Comparison of ENCODE assay signal across 8 mouse cellular contexts in genomic region chr17:46029052-46029553, GRCm38 (mm10). TPM values are rescaled to one million over a fixed set of nuclear protein-coding genes. Genes with fewer than 3 reads are reported as not detected.
DNase-seq lines count a peak whose midpoint lies in the region; ATAC-seq and TF ChIP-seq lines count a peak whose summit lies in the region.

No protein-coding gene starts in this region.

- H3K27ac ChIP-seq in liver, adult 2 months (replicated peaks; ENCODE audit: insufficient read depth, low read depth, low read length): peak overlapping the region; percentile 99
- peak overlapping the region; percentile 98; the same call in 1 of the 2 replicates for H3K27ac ChIP-seq in embryonic facial prominence, embryonic 14.5 days (replicated peaks; ENCODE audit: low read depth, low read length)
- H3K27ac ChIP-seq in hindbrain, postnatal 0 days: peak overlapping the region; percentile 23; the same call in 1 of the 2 replicates
- no peak overlapping the region for H3K27ac ChIP-seq in neural tube, embryonic 11.5 days (ENCODE audit: low read depth, low read length)

- WGBS in liver, adult 2 months: 13% methylated on average over 2 of the region's 2 CpGs
- WGBS in embryonic facial prominence, embryonic 14.5 days: 25% methylated on average over 2 of the region's 2 CpGs
- 72% methylated on average over 2 of the region's 2 CpGs for WGBS in hindbrain, postnatal 0 days
- 54% methylated on average over 2 of the region's 2 CpGs for WGBS in neural tube, embryonic 11.5 days

- peaks cover 20% of the 10 kb centered on the region for H3K36me3 ChIP-seq in liver, adult 2 months (ENCODE audit: control insufficient read depth, insufficient read depth, low read length)
- peaks cover 29% of the 10 kb centered on the region for H3K36me3 ChIP-seq in embryonic facial prominence, embryonic 14.5 days (ENCODE audit: control insufficient read depth, insufficient read depth, low read length)
- H3K36me3 ChIP-seq in hindbrain, postnatal 0 days (ENCODE audit: insufficient read depth, low read length): peaks cover 10% of the 10 kb centered on the region; the same call in 1 of the 2 replicates
- H3K36me3 ChIP-seq in neural tube, embryonic 11.5 days (ENCODE audit: control insufficient read depth, insufficient read depth, low read length): peaks cover 4% of the 10 kb centered on the region

- DNase-seq in liver, adult 2 months (ENCODE audit: extremely low read depth, low read depth, low spot score): no peak
- no peak for DNase-seq in liver
- no peak for DNase-seq in embryonic facial prominence, embryonic 14.5 days (ENCODE audit: low spot score)
- DNase-seq in hindbrain, postnatal 0 days (ENCODE audit: low spot score): no peak
- no peak for DNase-seq in neural tube, embryonic 11.5 days (ENCODE audit: low spot score)
- DNase-seq in layer of hippocampus, postnatal 14 days (ENCODE audit: low spot score in 2 of 2): no peak
- DNase-seq in left cerebral cortex, adult 11 months (ENCODE audit: low spot score): no peak

- peaks cover 39% of the 10 kb centered on the region for H3K79me2 ChIP-seq in liver, adult 2 months (ENCODE audit: control insufficient read depth, insufficient read depth, low read length)

- no peak for TF ChIP-seq POLR2A in liver, adult 2 months (IDR thresholded peaks at IDR 0.05; ENCODE audit: extremely low read depth, insufficient read depth, low read length)

- H3K27me3 ChIP-seq in liver, adult 2 months (ENCODE audit: control insufficient read depth, insufficient read depth, low read length): no peaks in the 10 kb centered on the region
- H3K27me3 ChIP-seq in embryonic facial prominence, embryonic 14.5 days (replicated peaks; ENCODE audit: control insufficient read depth, insufficient read depth, low read length): no peaks in the 10 kb centered on the region
- H3K27me3 ChIP-seq in hindbrain, postnatal 0 days (ENCODE audit: insufficient read depth, low read length): no peaks in the 10 kb centered on the region
- no peaks in the 10 kb centered on the region for H3K27me3 ChIP-seq in neural tube, embryonic 11.5 days (ENCODE audit: control insufficient read depth, insufficient read depth, low read length)

- no peaks in the 10 kb centered on the region for H3K9me3 ChIP-seq in embryonic facial prominence, embryonic 14.5 days (ENCODE audit: control insufficient read depth, low read length)
- H3K9me3 ChIP-seq in hindbrain, postnatal 0 days (ENCODE audit: low read length): no peaks in the 10 kb centered on the region
- H3K9me3 ChIP-seq in neural tube, embryonic 11.5 days (ENCODE audit: control insufficient read depth, low read length): no peaks in the 10 kb centered on the region

- peak overlapping the region; percentile 98 for H3K9ac ChIP-seq in liver, adult 2 months (ENCODE audit: low read depth, low read length)
- peak overlapping the region; percentile 97 for H3K9ac ChIP-seq in embryonic facial prominence, embryonic 14.5 days (ENCODE audit: low read depth, low read length)
- H3K9ac ChIP-seq in hindbrain, postnatal 0 days (replicated peaks; ENCODE audit: low read length): peak overlapping the region; percentile 70
- peak overlapping the region; percentile 94 for H3K9ac ChIP-seq in neural tube, embryonic 11.5 days (ENCODE audit: low read length)

- no peak for TF ChIP-seq CTCF in liver, adult 2 months (IDR thresholded peaks at IDR 0.05; ENCODE audit: low read depth, low read length)
- no peak for TF ChIP-seq CTCF in hindbrain, postnatal 0 days (IDR thresholded peaks at IDR 0.05; ENCODE audit: low read depth)

- no peak for ATAC-seq in embryonic facial prominence, embryonic 14.5 days (ENCODE audit: low read depth)
- ATAC-seq in hindbrain, postnatal 0 days: no peak
- no peak for ATAC-seq in neural tube, embryonic 11.5 days (ENCODE audit: insufficient read depth, low FRiP score, low TSS enrichment)
- no peak for ATAC-seq in megakaryocyte progenitor cell, adult 5-6 weeks (replicated peaks; ENCODE audit: poor library complexity)

- peak overlapping the region; percentile 99 for H3K4me3 ChIP-seq in liver, adult 2 months (ENCODE audit: insufficient read depth, low read depth, low read length)
- H3K4me3 ChIP-seq in embryonic facial prominence, embryonic 14.5 days (ENCODE audit: low read depth, low read length): peak overlapping the region; percentile 85
- H3K4me3 ChIP-seq in hindbrain, postnatal 0 days (ENCODE audit: low read length): peak overlapping the region; percentile 67
- H3K4me3 ChIP-seq in neural tube, embryonic 11.5 days (ENCODE audit: low read depth, low read length): peak overlapping the region; percentile 91

- H3K4me2 ChIP-seq in embryonic facial prominence, embryonic 14.5 days (ENCODE audit: low read depth, low read length): peak overlapping the region; percentile 72
- H3K4me2 ChIP-seq in hindbrain, postnatal 0 days (ENCODE audit: low read depth, low read length): peak overlapping the region; percentile 66
- H3K4me2 ChIP-seq in neural tube, embryonic 11.5 days (ENCODE audit: low read depth): peak overlapping the region; percentile 89

- peaks cover 7% of the 10 kb centered on the region for H3K4me1 ChIP-seq in liver, adult 2 months (ENCODE audit: control insufficient read depth, insufficient read depth, low read length)
- H3K4me1 ChIP-seq in embryonic facial prominence, embryonic 14.5 days (ENCODE audit: control insufficient read depth, insufficient read depth, low read length): peaks cover 39% of the 10 kb centered on the region
- H3K4me1 ChIP-seq in hindbrain, postnatal 0 days (ENCODE audit: insufficient read depth, low read length): peaks cover 34% of the 10 kb centered on the region
- H3K4me1 ChIP-seq in neural tube, embryonic 11.5 days (ENCODE audit: control insufficient read depth, insufficient read depth, low read length): peaks cover 29% of the 10 kb centered on the region

RNA-seq across cellular contexts. Expression of gene Vegfa, which starts 3.1 kb away (rescaled TPM):
- 120 TPM in 2 replicates for total RNA-seq in liver, adult 2 months (2014; rRNA removed)
- 188 and 288 TPM in 2 replicates for polyA plus RNA-seq in liver, adult 2 months (2012; rRNA removed)
- polyA plus RNA-seq in embryonic facial prominence, embryonic 14.5 days (2014; fragmentation: Nextera tagmentation; extraction: Ambion mirVana): 4.2 and 4.7 TPM in 2 replicates
- total RNA-seq in hindbrain, postnatal 0 days (2014; rRNA removed): 89.5 and 89.6 TPM in 2 replicates
- 4.1 and 4.8 TPM in 2 replicates for polyA plus RNA-seq in hindbrain, postnatal 0 days (2015; fragmentation: Nextera tagmentation; extraction: Ambion mirVana)
- 2.3 and 3.4 TPM in 2 replicates for polyA plus RNA-seq in neural tube, embryonic 11.5 days (2014; fragmentation: Nextera tagmentation; extraction: Ambion mirVana)
- total RNA-seq in layer of hippocampus, postnatal 14 days (2021): 10 to 100 TPM; 79.6 to 96.5 TPM
- total RNA-seq in megakaryocyte progenitor cell, adult 5-6 weeks (2015): 32.8 and 38.3 TPM in 2 replicates
- 47.8 and 54.2 TPM in 2 replicates for total RNA-seq in megakaryocyte progenitor cell, adult 5-6 weeks (2017)
